Mouse (Mus musculus): Measurements from ENCODE around the gene Gm15023. TPM values are rescaled to one million over a fixed set of nuclear protein-coding genes. Genes with fewer than 3 reads are reported as not detected.

Gm15023 gene
- not detected for total RNA-seq (2023)

DNA sequence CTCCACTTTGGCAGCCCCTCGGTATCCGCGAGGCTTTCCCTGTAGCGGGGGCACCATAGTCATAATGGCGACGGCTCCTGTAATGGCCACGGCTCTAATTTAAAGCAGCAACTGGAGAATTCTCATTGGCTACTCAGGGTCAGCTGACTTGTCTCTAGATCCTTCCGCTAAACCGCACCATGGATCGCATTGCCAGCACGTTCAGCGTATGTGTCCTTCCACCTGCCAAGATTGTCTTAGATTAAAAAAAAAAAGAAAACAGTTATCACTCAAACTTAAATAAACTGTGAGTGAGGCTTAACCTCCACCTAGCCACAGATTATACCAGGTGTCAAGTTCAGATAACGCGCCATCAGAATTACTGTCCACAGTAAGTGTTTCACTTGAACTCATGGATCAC lies at the start of gene Gm15023:
TSS of gene Gm15023 (minus strand) at position 101 of the 400 bp plus-strand sequence.

DNA sequence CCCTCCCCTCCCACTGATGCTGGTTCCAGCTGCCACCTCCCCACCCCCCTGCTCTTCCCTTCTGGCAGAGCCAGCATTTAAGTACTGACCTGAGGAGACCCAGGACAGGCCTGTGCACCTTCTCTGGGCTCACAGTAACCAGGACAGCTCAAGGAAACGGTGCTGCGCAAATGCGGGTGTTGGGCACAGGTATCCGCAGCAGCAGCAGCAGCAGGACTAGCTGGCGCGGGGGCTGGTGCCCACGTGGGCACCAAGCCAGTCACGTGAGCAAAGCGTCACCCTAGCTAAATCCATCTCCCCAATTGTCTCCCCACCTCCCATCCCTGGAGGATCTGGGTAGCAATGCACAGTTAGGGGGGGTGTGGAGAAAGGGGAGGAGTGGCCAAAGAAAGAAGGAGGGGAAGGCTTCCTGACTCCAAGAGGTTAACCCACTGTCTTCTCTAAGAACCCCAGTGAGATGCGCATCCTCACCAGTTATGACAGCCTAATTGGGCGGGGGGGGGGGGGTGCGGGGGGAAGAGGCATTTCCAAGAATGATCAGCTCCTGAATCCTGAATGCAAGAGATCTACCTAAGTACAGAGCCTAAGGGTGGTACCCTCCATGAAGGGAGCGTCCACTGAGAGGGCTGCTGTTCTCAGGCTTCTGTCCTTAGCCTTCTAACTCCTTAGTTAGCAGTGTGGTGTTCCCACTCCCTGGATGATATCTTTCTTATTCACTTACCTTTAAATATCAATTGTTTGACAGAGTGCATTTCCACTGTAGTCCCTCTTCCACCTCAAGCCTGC lies 33.2 kb upstream of the Gm15023 start, which contains the start of gene Tceal6:
TSS of gene Tceal6 (minus strand) at position 252 of the 786 bp plus-strand sequence.

Other genes starting within 250 kb of the Gm15023 start
- gene Nxf2, start 212.9 kb downstream of the Gm15023 start, total RNA-seq (2023), result not detected
- gene Zmat1, start 168.4 kb downstream of the Gm15023 start, total RNA-seq (2023), result 6.6 TPM
- not detected for gene Tceal6, start 33.1 kb upstream of the Gm15023 start, total RNA-seq (2023)
- gene Pramel3, start 124.7 kb upstream of the Gm15023 start, total RNA-seq (2023), result not detected
- gene Gm5128, start 195.7 kb upstream of the Gm15023 start, total RNA-seq (2023), result not detected

All from CD4-positive naive resting alpha-beta T cell, adult 76 days (primary cell).